Mouse (Mus musculus): ENCODE results near the gene Msh6.
"Not testable (repeated sequence)": the region's sequence is repeated elsewhere in the genome, so short reads cannot be mapped to it uniquely, and the experiment has no call there.

The Msh6 gene

DNA sequence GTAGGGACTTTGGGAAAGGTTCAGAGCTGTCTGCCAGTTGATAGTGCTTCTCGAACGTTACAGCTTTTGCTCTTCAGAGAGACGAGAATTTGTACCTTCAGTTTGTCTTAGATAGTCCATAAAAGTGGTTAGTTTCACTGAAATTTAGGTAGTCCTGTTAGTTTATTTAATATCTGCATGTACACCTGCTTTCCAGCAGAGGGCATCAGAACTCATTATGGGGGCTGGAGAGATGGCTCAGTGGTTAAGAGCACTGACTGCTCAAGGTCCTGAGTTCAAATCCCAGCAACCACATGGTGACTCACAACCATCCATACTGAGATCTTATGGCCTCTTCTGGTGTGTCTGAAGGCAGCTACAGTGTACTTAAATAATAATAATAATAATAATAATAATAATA lies 7.2 kb downstream of the Msh6 start:
- DNase-seq: no peak

DNA sequence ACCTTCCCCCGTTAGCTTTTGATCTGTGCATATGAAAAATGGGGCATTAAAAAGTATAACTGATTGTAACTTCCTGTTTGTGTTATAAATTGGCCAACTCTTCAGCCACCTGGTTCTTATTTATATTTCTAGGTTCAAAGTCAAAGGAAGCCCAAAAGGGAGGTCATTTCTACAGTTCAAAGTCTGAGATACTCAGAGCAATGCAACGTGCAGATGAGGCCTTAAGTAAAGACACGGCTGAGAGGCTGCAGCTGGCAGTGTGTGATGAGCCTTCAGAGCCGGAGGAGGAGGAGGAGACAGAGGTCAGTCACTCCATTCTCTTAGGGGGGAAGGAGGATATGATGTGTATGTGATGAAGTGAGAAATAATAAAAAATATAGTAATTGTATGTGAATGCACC lies 8.5 kb downstream of the Msh6 start:
- no peak for DNase-seq

DNA sequence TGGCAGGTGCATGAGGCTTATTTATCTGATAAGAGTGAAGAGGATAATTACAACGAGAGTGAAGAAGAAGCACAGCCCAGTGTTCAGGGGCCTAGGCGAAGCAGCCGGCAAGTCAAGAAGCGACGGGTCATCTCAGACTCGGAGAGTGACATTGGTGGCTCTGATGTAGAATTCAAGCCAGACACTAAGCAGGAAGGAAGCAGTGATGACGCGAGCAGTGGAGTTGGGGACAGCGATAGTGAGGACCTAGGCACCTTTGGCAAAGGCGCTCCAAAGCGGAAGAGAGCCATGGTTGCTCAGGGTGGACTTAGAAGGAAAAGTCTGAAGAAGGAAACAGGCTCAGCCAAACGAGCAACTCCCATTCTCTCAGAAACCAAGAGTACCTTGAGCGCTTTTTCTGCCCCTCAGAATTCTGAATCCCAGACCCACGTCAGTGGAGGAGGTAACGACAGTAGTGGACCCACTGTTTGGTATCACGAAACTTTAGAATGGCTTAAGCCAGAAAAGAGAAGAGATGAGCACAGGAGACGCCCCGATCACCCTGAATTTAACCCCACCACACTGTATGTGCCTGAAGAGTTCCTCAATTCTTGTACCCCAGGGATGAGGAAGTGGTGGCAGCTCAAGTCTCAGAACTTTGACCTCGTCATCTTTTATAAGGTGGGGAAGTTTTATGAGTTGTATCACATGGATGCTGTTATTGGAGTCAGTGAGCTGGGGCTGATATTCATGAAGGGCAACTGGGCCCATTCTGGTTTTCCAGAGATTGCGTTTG lies 9.8 kb downstream of the Msh6 start:
- DNase-seq: no peak

DNA sequence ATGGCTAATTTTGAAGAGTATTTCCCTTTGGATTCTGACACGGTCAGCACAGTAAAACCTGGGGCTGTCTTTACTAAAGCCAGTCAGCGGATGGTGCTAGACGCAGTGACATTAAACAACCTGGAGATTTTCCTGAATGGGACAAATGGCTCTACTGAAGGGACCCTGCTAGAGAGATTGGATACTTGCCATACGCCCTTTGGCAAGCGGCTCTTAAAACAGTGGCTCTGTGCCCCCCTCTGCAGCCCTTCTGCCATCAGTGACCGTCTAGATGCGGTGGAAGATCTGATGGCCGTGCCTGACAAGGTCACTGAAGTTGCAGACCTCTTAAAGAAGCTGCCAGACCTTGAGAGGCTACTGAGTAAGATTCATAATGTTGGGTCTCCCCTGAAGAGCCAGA lies 11.1 kb downstream of the Msh6 start:
- DNase-seq: no peak

DNA sequence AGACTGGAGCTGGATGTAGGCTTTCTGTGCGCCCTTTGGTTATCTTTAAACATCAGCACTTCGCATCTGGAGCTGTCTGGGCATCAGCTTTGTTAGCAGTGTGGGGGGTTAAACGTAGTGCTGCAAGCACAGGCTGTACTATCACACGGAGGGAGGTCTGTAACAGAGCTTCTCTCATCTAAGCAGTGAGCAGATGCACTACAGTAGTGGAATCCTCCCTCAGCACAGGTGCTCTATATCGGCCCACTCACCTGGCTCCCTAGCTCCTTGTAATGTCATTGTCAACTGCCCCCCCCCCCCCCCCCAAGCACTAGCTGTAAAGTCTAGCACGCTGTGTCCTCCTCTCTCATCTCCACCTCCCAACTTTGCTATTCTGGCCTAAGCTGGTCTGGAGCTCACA lies 12.6 kb downstream of the Msh6 start:
- no peak for DNase-seq

DNA sequence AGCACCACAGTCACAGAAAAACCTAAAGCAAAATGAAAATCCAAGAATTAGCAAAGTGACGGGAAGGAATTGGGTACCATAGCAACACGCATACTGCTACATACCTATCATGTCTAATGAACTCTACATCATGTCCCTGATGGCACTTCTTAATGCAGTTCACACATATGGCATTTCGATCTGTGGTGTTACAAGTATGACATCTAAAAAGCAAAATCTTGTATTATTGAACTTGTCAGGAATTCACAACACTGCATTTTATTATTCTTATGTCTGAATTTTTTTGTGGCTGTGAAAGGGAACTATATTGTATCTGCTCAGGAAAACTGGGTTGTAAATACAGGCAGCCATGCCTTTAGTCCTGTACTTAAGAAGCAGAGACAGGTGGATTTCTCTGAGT lies 17.3 kb downstream of the Msh6 start:
- no peak for DNase-seq

DNA sequence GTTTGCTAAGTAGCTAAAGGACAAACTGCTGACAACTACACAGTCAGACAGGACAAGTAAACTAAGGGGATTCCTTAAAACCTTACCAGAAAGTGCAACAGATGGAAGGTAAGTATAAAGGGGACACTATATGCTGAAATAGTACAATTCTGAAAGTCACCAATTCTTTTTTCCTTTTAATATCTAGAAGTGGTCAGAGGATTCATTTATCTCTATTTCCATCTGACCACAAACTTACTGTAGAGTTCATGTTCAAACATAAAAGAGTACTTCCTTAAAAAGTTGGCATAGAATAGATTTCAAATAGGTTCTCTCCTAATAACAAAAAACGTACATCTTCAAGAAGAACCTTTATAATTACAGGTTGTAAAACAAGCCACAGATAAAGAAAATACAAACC lies 18.5 kb downstream of the Msh6 start:
- no peak for DNase-seq

DNA sequence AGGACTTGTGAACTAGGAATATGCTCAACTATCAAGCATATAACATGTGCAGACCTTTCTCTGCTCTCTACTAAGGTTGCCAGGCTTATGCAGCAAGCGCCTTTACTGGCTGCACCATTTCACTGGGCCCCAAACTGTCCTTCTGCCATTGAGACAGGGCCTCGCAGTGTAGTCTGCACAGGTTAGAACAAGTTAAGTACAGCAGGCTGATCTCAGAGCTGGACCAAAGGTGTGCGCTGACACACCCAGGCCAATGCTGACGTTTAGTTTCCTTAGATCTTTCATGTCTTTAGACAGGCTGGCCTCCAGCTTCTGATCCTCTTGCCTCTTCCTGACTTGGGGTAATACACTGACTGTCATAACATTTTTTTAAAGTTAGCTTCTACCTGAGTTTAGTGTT lies 22.9 kb downstream of the Msh6 start:
- DNase-seq: no peak

DNA sequence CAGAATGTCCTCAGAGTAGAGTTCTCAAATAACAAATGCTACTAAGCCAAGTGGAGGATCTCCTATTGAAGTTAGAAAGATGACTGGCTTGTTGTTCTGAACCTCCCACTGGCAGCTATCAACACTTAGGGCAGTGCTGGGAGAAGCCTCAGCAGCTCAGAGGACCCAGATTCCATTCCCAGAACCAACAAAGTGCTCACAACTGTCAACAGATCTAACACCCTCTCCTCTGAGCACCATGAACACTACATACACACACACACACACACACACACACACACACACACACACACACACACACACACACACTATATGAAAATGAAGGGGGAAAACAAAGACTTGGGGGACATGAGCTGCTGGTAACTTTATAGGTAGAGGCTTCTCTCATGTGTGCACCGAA lies 30.0 kb downstream of the Msh6 start:
- no peak for DNase-seq

DNA sequence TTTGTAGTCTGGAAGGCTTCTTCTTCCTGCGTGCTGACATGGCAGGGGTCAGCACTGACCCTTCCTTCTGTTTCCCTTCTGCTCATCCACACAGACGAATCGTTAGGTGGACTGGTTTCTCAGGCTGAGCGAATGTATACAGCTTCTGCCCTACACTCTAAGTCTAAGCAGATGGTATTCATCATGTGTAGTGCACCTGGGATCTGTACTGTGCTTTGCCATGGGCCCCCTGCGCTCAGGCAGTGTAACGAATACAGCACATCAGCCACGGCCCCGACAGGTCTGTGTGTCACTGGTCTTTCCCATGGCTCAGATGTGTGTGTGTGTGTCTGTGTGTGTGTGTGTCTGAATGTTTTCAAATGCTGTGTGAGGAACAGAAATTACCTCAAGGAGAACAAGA lies 32.1 kb downstream of the Msh6 start:
- DNase-seq: no peak

DNA sequence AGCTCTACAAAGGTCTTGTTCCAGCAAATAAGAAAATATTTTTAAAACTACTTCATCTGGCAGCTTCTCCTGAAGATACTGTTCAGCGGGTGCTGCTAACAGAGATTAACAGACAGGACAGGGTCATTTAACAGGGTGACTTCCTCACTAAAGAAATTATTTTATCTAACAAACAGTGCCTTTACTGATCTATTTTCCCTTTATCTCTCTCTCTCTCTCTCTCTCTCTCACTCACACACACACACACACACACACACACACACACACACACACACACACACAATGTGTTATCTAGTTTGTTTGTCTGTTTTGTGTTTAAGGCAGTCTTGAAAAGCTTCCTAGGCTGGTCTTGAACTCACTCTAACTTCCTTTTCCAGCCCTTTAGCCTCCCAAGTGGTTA lies 39.6 kb downstream of the Msh6 start:
- no peak for DNase-seq

DNA sequence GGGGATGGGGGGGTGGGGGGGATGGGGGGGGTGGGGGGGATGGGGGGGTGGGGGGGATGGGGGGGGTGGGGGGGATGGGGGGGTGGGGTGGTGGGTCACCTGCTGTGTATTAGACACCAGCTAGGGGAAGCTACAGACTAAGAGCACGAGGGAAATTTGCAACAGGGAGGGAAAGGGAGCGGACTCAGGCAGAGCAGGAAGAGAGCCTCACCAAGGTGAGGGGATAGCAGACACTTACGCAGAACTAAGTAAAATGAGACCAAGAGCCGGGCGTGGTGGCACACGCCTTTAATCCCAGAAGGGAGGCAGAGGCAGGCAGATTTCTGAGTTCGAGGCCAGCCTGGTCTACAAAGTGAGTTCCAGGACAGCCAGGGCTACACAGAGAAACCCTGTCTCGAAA lies 41.2 kb downstream of the Msh6 start:
- not testable (repeated sequence) for DNase-seq

DNA sequence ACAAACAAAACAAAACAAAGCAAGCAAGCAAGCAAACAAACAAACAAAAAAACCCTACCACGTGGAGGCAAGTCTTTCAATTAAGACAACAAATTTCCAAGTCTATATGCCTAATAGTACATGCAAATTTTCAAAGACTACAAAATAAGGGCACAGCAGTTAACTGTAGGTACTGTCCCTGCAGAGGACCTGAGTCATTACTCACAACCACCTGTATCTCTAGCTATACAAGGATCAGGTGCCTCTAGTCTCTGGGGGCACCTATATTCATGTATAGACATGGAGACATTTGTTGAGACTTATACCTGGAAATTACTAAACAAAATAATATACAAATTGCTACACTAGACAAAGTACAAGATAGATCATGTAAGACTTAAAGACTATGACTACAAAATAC lies 49.1 kb downstream of the Msh6 start:
- no peak for DNase-seq

DNA sequence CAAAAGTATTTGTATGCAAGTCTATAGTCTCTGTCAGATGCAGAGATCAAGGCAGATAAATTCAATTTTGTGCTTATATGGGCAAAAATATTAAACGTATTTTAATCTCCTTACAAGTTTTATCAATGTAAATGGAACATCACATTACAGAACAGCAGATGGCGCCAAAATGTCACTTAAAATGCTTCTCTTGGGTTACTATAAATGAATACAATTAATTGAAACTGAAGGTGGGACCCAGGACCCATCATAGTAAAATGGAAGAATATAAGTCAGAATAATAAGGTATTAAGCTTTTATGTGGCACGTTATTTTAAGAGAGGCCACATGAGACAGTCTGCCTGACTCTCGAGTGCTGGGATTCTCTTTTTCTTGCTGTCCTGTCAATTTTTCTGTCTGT lies 50.4 kb downstream of the Msh6 start:
- DNase-seq: peak; percentile 30

DNA sequence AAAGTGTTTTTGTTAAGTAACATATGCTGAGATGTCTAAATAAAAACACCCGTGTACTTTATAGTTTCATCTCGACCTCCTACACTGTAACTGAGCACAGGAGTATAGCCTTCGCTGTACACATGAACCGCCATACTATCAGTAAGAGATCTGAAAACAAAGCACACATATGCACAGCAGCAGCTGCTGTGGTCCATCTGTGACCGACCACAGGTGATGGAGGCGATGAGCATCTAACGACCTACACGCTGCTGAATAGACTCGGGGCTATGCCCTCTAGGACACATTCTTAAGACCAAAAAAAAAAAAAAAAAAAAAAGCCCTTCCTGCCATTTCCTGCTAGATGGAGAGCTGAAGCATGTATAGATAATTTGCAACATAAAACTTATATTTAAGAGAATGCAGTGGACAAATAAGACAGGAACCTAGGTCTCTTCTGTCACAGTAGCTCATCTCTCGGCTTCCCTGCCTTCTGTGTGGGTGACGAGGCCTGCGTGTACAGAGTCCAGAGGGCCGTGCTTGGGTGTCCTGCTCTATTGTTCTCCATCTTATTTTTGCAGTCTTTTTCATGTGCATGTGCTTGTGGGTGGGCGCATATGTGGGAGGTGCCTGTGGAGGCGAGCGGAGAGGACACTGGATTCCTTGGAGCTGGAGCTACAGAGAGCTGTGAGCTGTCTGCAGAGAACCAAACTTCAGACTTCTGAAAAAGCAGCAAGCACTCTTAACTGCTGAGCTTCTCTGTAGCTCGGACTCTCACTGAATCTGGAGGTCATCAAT lies 54.5 kb downstream of the Msh6 start:
- no peak for DNase-seq

DNA sequence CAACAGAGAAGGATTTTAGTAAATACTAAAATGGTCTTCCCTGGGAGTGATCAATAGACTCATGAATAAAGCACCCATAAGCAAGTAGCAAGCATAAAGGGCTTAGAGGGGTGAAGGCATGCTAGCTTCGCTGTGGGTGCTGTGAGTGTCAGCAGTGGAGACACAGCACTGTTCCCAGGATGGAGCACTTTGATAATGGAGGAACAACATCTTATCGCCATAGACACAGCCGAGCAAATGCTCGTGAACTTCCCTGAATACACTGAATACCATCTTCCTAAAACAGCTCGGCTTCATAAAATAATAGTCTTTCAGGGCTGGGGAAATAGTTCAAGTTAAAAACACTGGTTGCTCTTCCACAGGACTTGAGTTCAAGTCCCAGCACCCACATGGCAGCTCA lies 56.9 kb downstream of the Msh6 start:
- DNase-seq: no peak

DNA sequence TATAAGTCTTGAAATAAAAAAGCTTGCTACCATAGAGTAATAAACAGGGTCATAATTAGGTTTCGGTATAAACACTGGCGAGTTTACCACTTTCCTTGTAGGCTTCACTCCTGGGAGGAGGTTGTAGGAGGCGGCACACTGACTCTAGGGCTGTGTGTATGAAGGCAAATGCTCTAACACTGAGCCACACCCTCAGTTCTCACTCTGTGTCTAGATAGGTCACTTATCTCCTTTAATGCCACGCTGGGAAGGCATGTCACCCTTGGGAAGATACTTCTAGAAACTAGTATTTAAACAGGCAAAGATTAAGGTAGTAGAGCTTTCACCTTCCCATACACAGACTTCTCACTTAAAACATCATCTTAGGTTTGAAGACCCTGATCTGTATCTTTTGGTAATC lies 59.6 kb downstream of the Msh6 start:
- DNase-seq: no peak
